Mouse (Mus musculus) CH12.LX (cell line): ENCODE results near the gene Atp5mpl. TPM values are rescaled to one million over a fixed set of nuclear protein-coding genes. Genes with fewer than 3 reads are reported as not detected.

ENCODE experiments used
- DNase-seq: peaks from one replicate; pipeline ENCODE4 v3.0.0-alpha.2; 2013; ENCODE audit errors: extremely low read depth
- H3K27ac ChIP-seq: 2 replicates; pipeline ENCODE4 v1.5.1; 2012; ENCODE audit warnings: low read depth, mild to moderate bottlenecking, control low read depth, moderate library complexity; ENCODE audit not compliant: insufficient read depth
- H3K27me3 ChIP-seq: replicated peaks from 2 replicates; pipeline ENCODE3; 2012; ENCODE audit warnings: inconsistent platforms
- H3K36me3 ChIP-seq, 2 experiments: replicated peaks in 1 of 2; 2 replicates each; pipeline versions ENCODE3 to v1.6.1; 2012; ENCODE audit warnings: inconsistent platforms in 1 of 2, low read length in 1 of 2, mild to moderate bottlenecking in 1 of 2, mixed read lengths in 1 of 2, moderate library complexity in 1 of 2; ENCODE audit not compliant: control insufficient read depth in 1 of 2, insufficient read depth in 1 of 2
- H3K4me1 ChIP-seq, 2 experiments: 2 replicates each; pipeline ENCODE4 v1.6.1; 2012; ENCODE audit warnings: inconsistent platforms in 1 of 2, moderate library complexity in 1 of 2; ENCODE audit not compliant: insufficient read depth in 2 of 2, control insufficient read depth in 1 of 2
- H3K4me2 ChIP-seq: 2 replicates; pipeline ENCODE4 v1.6.1; 2012; ENCODE audit warnings: low read depth, mild to moderate bottlenecking, control low read depth; ENCODE audit not compliant: poor library complexity, insufficient read depth, severe bottlenecking
- H3K4me3 ChIP-seq, 3 experiments: fragments of 150-350 bp in 1 of 3; sonication (generic) in 1 of 3; replicated peaks in 1 of 3; 2 replicates each; pipeline versions ENCODE3 to v1.5.1; 2011 to 2012; ENCODE audit warnings: low read depth in 2 of 3, low read length in 2 of 3, mild to moderate bottlenecking in 2 of 3, moderate library complexity in 2 of 3, control low read depth in 1 of 3, improper control_type of control experiment in 1 of 3, inconsistent platforms in 1 of 3, mixed read lengths in 1 of 3; ENCODE audit not compliant: poor library complexity in 1 of 3
- H3K79me2 ChIP-seq: replicated peaks from 2 replicates; pipeline ENCODE4 v1.6.1; 2012; ENCODE audit warnings: mild to moderate bottlenecking, moderate library complexity; ENCODE audit not compliant: control insufficient read depth, poor library complexity, insufficient read depth, severe bottlenecking; ENCODE audit errors: extremely low read depth
- H3K9ac ChIP-seq: 2 replicates; pipeline ENCODE4 v1.6.1; 2012; ENCODE audit warnings: low read depth, mild to moderate bottlenecking, control low read depth, moderate library complexity; ENCODE audit not compliant: insufficient read depth
- H3K9me3 ChIP-seq: replicated peaks from 2 replicates; pipeline ENCODE3; 2012; ENCODE audit warnings: low read length, inconsistent platforms, mixed read lengths
- BHLHE40 ChIP-seq: IDR thresholded peaks from 2 replicates; pipeline ENCODE4 v1.6.1; 2011; ENCODE audit warnings: mild to moderate bottlenecking, low read depth, low read length, improper control_type of control experiment
- CHD1 ChIP-seq: IDR thresholded peaks from 2 replicates; pipeline ENCODE4 v1.6.1; 2012; ENCODE audit warnings: low read depth, low read length, improper control_type of control experiment, inconsistent platforms
- CHD2 ChIP-seq: IDR thresholded peaks from 2 replicates; pipeline ENCODE4 v1.6.1; 2011; ENCODE audit warnings: low read length, improper control_type of control experiment
- CTCF ChIP-seq, 2 experiments: IDR thresholded peaks in 1 of 2; conservative IDR thresholded peaks in 1 of 2; 2 replicates each; pipeline ENCODE4 v1.5.1; 2011 to 2012; ENCODE audit warnings: low read depth in 2 of 2, low read length in 2 of 2, improper control_type of control experiment in 1 of 2, inconsistent platforms in 1 of 2, mild to moderate bottlenecking in 1 of 2, moderate library complexity in 1 of 2
- E2F4 ChIP-seq: IDR thresholded peaks from 2 replicates; pipeline ENCODE4 v1.6.1; 2011; ENCODE audit warnings: low read depth, low read length, improper control_type of control experiment; ENCODE audit not compliant: insufficient replicate concordance
- EP300 ChIP-seq: IDR thresholded peaks from 2 replicates; pipeline ENCODE4 v1.6.1; 2011; ENCODE audit warnings: low read length, improper control_type of control experiment
- HCFC1 ChIP-seq: IDR thresholded peaks from 2 replicates; pipeline ENCODE4 v1.6.1; 2012; ENCODE audit warnings: low read depth, mild to moderate bottlenecking, inconsistent platforms, low read length, improper control_type of control experiment
- IRF4 ChIP-seq: IDR thresholded peaks from 2 replicates; pipeline ENCODE4 v1.6.1; 2014; ENCODE audit warnings: low read depth, mild to moderate bottlenecking, inconsistent platforms, low read length, improper control_type of control experiment
- JUN ChIP-seq: IDR thresholded peaks from 2 replicates; pipeline ENCODE4 v1.6.1; 2011; ENCODE audit warnings: low read depth, mild to moderate bottlenecking, low read length, improper control_type of control experiment, moderate library complexity; ENCODE audit not compliant: insufficient read depth
- KAT2A ChIP-seq: IDR thresholded peaks from 2 replicates; pipeline ENCODE4 v1.6.1; 2012; ENCODE audit warnings: low read length, improper control_type of control experiment, inconsistent platforms; ENCODE audit not compliant: insufficient replicate concordance
- MAFK ChIP-seq: IDR thresholded peaks from 2 replicates; pipeline ENCODE4 v1.6.1; 2011; ENCODE audit warnings: low read length, improper control_type of control experiment; ENCODE audit not compliant: insufficient replicate concordance
- MYC ChIP-seq: IDR thresholded peaks from 2 replicates; pipeline ENCODE4 v1.6.1; 2011; ENCODE audit warnings: low read depth, mild to moderate bottlenecking, improper control_type of control experiment, low read length
- NELFE ChIP-seq: IDR thresholded peaks from 2 replicates; pipeline ENCODE4 v1.6.1; 2011; ENCODE audit warnings: low read depth, low read length, improper control_type of control experiment
- NRF1 ChIP-seq: IDR thresholded peaks from 2 replicates; pipeline ENCODE4 v1.6.1; 2014; ENCODE audit warnings: low read depth, mild to moderate bottlenecking, inconsistent platforms, low read length, improper control_type of control experiment, moderate library complexity
- PAX5 ChIP-seq: IDR thresholded peaks from 2 replicates; pipeline ENCODE4 v1.6.1; 2012; ENCODE audit warnings: low read length, inconsistent platforms, mixed read lengths
- POLR2AphosphoS2 ChIP-seq: IDR thresholded peaks from 2 replicates; pipeline ENCODE4 v1.6.1; 2011; ENCODE audit warnings: low read depth, low read length, improper control_type of control experiment
- RAD21 ChIP-seq: IDR thresholded peaks from 2 replicates; pipeline ENCODE4 v1.6.1; 2011; ENCODE audit warnings: low read depth, mild to moderate bottlenecking, low read length, improper control_type of control experiment, moderate library complexity
- RCOR1 ChIP-seq: conservative IDR thresholded peaks from 2 replicates; pipeline ENCODE4 v1.6.1; 2012; ENCODE audit warnings: low read depth, mild to moderate bottlenecking, inconsistent platforms, low read length, improper control_type of control experiment
- SIN3A ChIP-seq: IDR thresholded peaks from 2 replicates; pipeline ENCODE4 v1.6.1; 2012; ENCODE audit warnings: low read length, improper control_type of control experiment, inconsistent platforms
- TCF12 ChIP-seq: IDR thresholded peaks from 2 replicates; pipeline ENCODE4 v1.6.1; 2014; ENCODE audit warnings: low read depth, mild to moderate bottlenecking, inconsistent platforms, low read length, improper control_type of control experiment
- USF2 ChIP-seq: conservative IDR thresholded peaks from 2 replicates; pipeline ENCODE4 v1.6.1; 2011; ENCODE audit warnings: low read depth, low read length, improper control_type of control experiment
- ZNF384 ChIP-seq: IDR thresholded peaks from 2 replicates; pipeline ENCODE4 v1.6.1; 2012; ENCODE audit warnings: low read depth, low read length, improper control_type of control experiment, inconsistent platforms
- dilution Hi-C: fragments of 300-500 bp; cut with MboI; formaldehyde crosslinking; loops from 2 replicates; pipeline ENCODE4 v1.14.3; 2020; ENCODE audit warnings: low sequenced_read_pairs; ENCODE audit not compliant: extremely low pct_unique_long_range_greater_than_20kb, extremely low pct_ligation_motif_present
- in situ Hi-C: fragments of 300-500 bp; cut with MboI; formaldehyde crosslinking; loops from 3 replicates; pipeline ENCODE4 v1.14.3; 2019; ENCODE audit warnings: low sequenced_read_pairs, low pct_ligation_motif_present, low pct_unique_long_range_greater_than_20kb, mixed read lengths
- polyA plus RNA-seq: library from polyadenylated mRNA; unstranded; fragments of >175 nt; gene quantifications from 2 replicates; pipeline ENCODE4 v1.2.1, GENCODE M21; 2012; ENCODE audit warnings: low read depth; ENCODE audit not compliant: insufficient read length
- total RNA-seq, 2 experiments: library from RNA; depleted of rRNA; stranded (reverse); fragments of 300-350 nt in 1 of 2; fragments of >200 nt in 1 of 2; gene quantifications; 2 replicates each; pipeline ENCODE4 v1.2.3; 2012 to 2014

Atp5mpl gene
- total and polyA plus RNA-seq, 3 experiments, result 164 to 669 (median 224) TPM

DNA sequence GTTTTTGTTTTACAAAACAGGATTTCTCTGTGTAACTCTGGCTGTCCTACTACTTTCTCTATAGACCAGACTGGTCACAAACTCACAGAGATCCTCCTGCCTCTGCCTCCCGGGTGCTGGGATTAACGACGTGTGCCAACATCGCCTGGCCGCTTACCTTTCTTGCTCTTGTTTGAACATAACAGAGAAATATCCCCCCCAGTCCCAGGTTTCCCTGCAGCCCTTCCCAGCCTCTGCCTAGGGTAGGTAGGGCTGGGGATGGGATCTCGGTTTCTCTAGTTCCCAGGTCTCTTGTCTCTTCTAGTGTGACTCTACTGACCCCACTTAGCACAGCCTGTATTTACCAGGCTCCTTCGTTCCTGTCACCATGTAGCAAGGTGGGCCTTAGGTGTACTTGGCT is 33.0 kb upstream of the Atp5mpl start:
- H3K4me1 ChIP-seq, result no peaks in the 10 kb centered on the region; a peak in 1 of 4 replicates
- TF ChIP-seq USF2 (no peak), NRF1 (no peak), JUN (no peak), POLR2AphosphoS2 (no peak), CHD1 (no peak), EP300 (no peak), KAT2A (no peak), RCOR1 (no peak), SIN3A (no peak), IRF4 (no peak), CTCF (conservative IDR thresholded peaks at IDR 0.05 in 1 of 2, IDR thresholded peaks at IDR 0.05 in 1 of 2; ENCODE audit: low read depth in 2 of 2, low read length in 2 of 2) (no peak), RAD21 (no peak), MYC (no peak), NELFE (no peak), PAX5 (no peak), TCF12 (no peak), CHD2 (no peak), HCFC1 (no peak)
- no peak overlapping the region for H3K4me3 ChIP-seq
- H3K36me3 ChIP-seq, result no peaks in the 10 kb centered on the region
- H3K27ac ChIP-seq, result no peak overlapping the region
- peaks cover 62% of the 10 kb centered on the region for H3K27me3 ChIP-seq
- H3K79me2 ChIP-seq, result no peaks in the 10 kb centered on the region
- no peak overlapping the region for H3K9ac ChIP-seq
- in situ Hi-C loops, result no loop called here
- H3K9me3 ChIP-seq, result peaks cover 16% of the 10 kb centered on the region
- dilution Hi-C loops, result no loop called here
- DNase-seq, result no peak
- no peak overlapping the region for H3K4me2 ChIP-seq

DNA sequence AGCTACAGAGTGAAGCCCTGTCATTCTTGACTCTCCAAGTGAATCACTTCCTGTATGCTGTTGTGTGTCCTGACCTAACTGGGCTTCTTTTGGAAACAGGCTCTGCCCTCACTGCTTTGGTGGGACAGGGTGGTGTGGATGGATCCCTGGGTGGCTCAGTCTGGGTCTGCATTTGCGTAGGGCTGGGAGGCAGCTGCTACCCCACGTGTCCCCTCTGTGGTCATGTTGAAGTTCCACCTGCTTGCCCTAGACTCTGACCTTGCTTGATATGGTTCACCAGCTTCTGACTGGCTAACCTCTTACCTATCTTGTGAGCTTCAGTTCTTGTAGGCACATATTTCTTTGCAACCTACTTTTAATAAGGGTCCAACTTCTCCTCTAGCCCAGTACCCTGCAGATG is 28.4 kb upstream of the Atp5mpl start:
- peaks cover 43% of the 10 kb centered on the region for H3K27me3 ChIP-seq
- TF ChIP-seq SIN3A (no peak), JUN (no peak), NELFE (no peak), MAFK (no peak), ZNF384 (no peak), BHLHE40 (no peak), E2F4 (no peak)
- in situ Hi-C loops, result no loop called here

More for the DNA sequence above, 28.4 kb upstream of the Atp5mpl start:
- Histone ChIP-seq H3K4me2 (no peak overlapping the region), H3K79me2 (no peaks in the 10 kb centered on the region), H3K4me3 (no peak overlapping the region), H3K27ac (no peak overlapping the region), H3K9me3 (peaks cover 18% of the 10 kb centered on the region), H3K4me1 (no peaks in the 10 kb centered on the region), H3K36me3 (no peaks in the 10 kb centered on the region), H3K9ac (no peak overlapping the region)
- dilution Hi-C loops, result no loop called here
- no peak for DNase-seq
